Mouse (Mus musculus) gastrocnemius, adult 2 months (tissue): Measurements from ENCODE around the gene 4933414I15Rik. TPM values are rescaled to one million over a fixed set of nuclear protein-coding genes. Genes with fewer than 3 reads are reported as not detected.
A peak's percentile ranks its signal among the peaks of the same experiment; 100 is the strongest.

Experiments used
- DNase-seq: peaks from one replicate; pipeline ENCODE4 v3.0.0; 2022
- H3K27ac ChIP-seq: fragments of 200-600 bp; 2 replicates; pipeline ENCODE4 v1.8.1; 2022; ENCODE audit warnings: mild to moderate bottlenecking
- H3K4me3 ChIP-seq: fragments of 200-600 bp; 2 replicates; pipeline ENCODE4 v1.8.1; 2022; ENCODE audit warnings: mild to moderate bottlenecking, moderate library complexity
- CTCF ChIP-seq: fragments of 200-600 bp; IDR thresholded peaks from 2 replicates; pipeline ENCODE4 v1.8.1; 2022; ENCODE audit warnings: antibody characterized with exemption, mild to moderate bottlenecking, moderate library complexity
- intact Hi-C: fragments of 180-260 bp; cut with DNase I; formaldehyde crosslinking; loops from one replicate; pipeline ENCODE4 v1.15.1; 2025
- long read RNA-seq, 2 experiments: library from polyadenylated mRNA; stranded (forward); transcript quantifications; one replicate each; pipeline ENCODE4 v2.0.0; 2021
- total RNA-seq, 2 experiments: library from RNA; stranded (reverse); gene quantifications; 2 replicates each; pipeline ENCODE4 v1.2.3; 2021

4933414I15Rik gene
- total RNA-seq, result not detected
- long read RNA-seq, experiment 1, result 0 reads
- long read RNA-seq, experiment 2, result 0 reads

DNA sequence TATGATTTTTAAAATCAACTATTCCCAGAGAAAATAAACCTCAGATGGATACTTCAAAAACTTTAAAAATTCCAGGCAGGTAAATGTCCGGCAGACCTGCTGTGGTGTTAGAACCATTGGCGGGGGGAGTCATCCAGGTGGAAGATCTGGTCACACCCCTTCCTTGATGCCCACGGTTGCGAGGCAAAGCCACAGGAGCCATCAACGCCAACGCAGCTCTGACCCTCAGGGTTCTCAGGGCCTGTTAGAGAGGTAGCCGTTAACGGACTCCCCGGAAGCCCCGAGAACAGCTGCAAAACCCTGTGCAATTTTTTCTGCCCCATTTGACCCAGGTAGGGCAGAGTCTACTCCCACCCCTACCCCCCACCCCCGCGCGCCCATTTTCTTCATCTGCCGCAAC lies at the start of gene 4933414I15Rik:
TSS of gene 4933414I15Rik (minus strand) at position 260 of the 400 bp plus-strand sequence.
- H3K4me3 ChIP-seq, result no peak within 1 kb of the TSS
- no peak within 1 kb of the TSS for H3K27ac ChIP-seq
- TF ChIP-seq CTCF, result no peak
- intact Hi-C loops, result loop anchor here (5.0 kb wide), 1 partner anchor 589 kb away; no protein-coding TSS in a partner anchor
- no peak for DNase-seq

DNA sequence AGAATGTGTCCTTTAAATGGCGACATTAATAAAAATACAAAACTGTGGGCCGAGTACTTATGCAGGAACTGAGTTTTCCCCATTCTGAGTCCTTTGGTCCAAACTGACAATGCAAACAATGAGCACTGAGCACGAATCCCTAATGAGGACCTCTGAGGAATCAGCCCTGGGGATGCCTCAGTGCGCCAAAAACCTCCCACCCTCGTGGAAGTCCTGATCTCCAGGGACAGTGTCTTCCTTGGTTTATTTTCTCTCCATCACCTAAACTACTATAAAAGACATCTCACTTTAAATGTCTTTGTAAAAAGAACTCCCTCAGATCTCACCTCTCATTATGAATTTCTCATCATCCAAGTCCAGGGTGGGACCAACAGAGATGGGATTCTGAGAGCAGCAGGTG lies 38.1 kb upstream of the 4933414I15Rik start, which contains the start of gene Olfr1377:
TSS of gene Olfr1377 (plus strand) at position 301 of the 400 bp plus-strand sequence.
- intact Hi-C loops, result no loop called here
- no peak for DNase-seq
- TF ChIP-seq CTCF, result no peak

GRCm38 (mm10) chr11:50977216-50977615 lies 33.7 kb upstream of the 4933414I15Rik start:
- no peak for DNase-seq
- intact Hi-C loops, result no loop called here
- TF ChIP-seq CTCF, result no peak
- H3K27ac ChIP-seq, result no peak overlapping the region
- H3K4me3 ChIP-seq, result no peak overlapping the region

More for the DNA sequence above, 38.1 kb upstream of the 4933414I15Rik start, which contains the start of gene Olfr1377:
- Histone ChIP-seq H3K27ac (no peak within 1 kb of the TSS), H3K4me3 (no peak within 1 kb of the TSS)

DNA sequence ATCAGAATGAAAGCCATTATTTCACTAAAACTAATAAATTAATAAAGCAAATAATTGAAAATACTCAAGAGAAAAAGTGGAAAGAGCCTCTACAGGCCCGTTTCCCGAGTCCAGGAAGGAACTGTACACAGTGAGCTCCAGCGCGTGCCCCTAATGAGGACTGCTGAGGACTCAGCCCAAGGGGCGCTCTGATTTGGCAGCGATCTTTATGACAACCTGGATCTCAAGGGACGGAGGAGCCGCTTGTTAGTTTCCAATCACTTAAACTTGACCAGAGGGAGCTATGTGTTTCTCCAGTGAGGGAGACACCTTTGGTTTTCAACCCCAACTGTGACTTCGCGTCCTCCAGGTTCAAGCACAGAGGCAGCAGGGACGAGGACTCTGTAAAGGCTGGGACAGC lies 22.7 kb upstream of the 4933414I15Rik start, which contains the start of gene Olfr1378:
TSS of gene Olfr1378 (plus strand) at position 301 of the 400 bp plus-strand sequence.
- no peak for DNase-seq
- intact Hi-C loops, result no loop called here
- TF ChIP-seq CTCF, result no peak
- Histone ChIP-seq H3K27ac (no peak within 1 kb of the TSS), H3K4me3 (no peak within 1 kb of the TSS)

- intact Hi-C loops, result no loop called here
- H3K4me3 ChIP-seq, result no peak overlapping the region
- no peak overlapping the region for H3K27ac ChIP-seq
- TF ChIP-seq CTCF, result no peak
- no peak for DNase-seq
These were observed 21.3 kb upstream of the 4933414I15Rik start for GRCm38 (mm10) chr11:50964886-50965285.

DNA sequence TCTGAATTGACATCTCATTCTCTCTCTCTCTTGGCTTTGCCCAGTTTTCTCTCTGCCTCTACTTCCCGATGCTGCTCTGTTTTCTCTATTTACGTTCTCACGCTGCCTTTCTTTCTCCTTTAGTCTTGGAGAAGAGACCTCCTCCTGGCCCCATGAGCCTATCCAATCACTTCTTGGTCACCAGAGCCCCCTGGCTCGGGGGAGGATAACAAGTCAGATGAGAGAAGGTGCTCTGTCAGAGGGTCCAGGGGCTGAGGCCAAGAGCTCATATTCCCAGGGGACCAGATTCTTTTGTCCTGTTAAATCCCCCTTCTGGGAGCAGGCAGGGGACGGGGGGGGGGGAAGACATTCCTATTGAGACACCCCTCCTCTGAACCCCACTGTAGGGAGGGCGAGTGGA lies 10.1 kb upstream of the 4933414I15Rik start, which contains the start of gene Prop1:
TSS of gene Prop1 (minus strand) at position 101 of the 400 bp plus-strand sequence.
- H3K27ac ChIP-seq, result no peak within 1 kb of the TSS
- intact Hi-C loops, result no loop called here
- no peak within 1 kb of the TSS for H3K4me3 ChIP-seq
- no peak for TF ChIP-seq CTCF
- no peak for DNase-seq

- no peak for DNase-seq
- no peak for TF ChIP-seq CTCF
- no peak overlapping the region for H3K27ac ChIP-seq
- H3K4me3 ChIP-seq, result no peak overlapping the region
- intact Hi-C loops, result no loop called here
These were observed 8.7 kb upstream of the 4933414I15Rik start for GRCm38 (mm10) chr11:50952290-50952689.

DNA sequence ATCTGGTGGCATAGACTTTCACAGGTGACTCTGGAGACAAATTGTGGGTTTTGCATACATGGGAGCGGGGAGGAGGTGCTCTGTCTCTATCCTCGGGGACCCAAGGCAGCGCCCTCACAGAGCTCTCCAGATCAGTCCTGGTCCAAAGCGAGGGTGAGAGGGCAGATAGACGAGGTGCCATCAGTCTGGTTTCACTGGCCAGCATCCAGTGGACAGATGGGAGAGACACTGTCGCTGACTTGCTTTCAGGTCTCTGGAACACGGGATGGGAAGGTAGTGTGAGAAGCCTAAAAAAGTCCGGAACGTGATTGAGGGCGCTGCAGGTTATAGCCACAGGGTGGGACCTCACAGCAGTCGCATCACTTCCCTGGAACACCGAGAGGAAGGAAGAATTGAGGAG lies 1.2 kb downstream of the 4933414I15Rik start:
- no peak for TF ChIP-seq CTCF
- no peak overlapping the region for H3K4me3 ChIP-seq
- intact Hi-C loops, result loop anchor here (5.0 kb wide), 1 partner anchor 590 kb away; no protein-coding TSS in a partner anchor
- no peak overlapping the region for H3K27ac ChIP-seq
- DNase-seq, result no peak

DNA sequence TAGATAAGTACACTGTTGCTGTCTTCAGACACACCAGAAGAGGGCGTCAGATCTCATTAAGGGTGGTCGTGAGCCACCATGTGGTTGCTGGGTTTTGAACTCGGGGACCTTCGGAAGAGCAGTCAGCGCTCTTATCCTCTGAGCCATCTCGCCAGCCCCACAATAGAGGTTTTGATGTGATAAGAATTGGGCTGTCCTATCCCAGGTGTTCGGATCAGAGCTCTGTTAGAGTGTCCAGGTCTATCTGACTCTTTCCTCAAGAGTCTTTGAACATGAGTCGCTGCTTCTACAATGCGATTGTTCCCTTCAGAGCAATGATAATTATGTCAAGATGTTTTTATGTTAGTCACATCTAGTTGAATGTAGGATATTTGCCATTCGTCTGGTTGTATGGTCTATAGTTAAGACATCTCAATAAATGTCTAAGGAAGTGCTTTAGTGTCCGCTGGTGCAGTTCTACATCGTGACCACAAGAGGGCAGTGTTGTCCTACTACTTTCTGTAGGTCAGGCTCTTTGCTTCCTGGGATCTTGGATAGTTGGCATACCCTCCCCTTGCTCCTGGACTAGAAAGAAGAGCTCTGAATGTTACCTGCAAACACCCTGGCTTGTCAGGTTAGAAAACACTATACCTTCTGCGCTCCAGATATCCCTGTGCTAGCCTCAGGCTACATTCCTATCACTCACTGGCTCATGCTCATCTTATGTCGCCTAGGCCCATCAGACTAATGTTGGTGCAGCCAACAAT lies 3.8 kb downstream of the 4933414I15Rik start:
- Histone ChIP-seq H3K4me3 (no peak overlapping the region), H3K27ac (no peak overlapping the region)
- TF ChIP-seq CTCF, result peak; percentile 80
- DNase-seq, result no peak
- intact Hi-C loops, result loop anchor here (1.0 to 5.0 kb wide), 2 partner anchors 94 to 593 kb away; no protein-coding TSS in a partner anchor

DNA sequence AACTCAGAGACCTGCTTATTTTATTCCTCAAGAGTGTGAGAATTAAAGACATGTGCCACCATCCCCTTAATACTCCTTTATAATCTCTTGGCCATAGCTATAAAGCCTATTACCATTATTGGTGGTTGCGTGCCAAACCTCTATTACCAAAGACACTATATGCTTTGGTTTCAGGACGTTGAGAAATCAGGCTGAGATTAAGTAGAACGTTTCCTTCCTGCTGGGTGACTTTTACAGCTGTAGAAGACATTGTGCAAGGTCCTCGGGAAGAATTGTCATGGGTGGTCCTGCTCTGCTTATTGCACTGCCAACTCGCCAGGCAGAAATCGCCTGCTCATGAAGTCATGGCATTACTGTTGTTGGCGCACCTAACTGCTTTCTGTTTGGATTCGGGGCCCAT lies 5.1 kb downstream of the 4933414I15Rik start:
- intact Hi-C loops, result no loop called here
- no peak for DNase-seq
- Histone ChIP-seq H3K4me3 (no peak overlapping the region), H3K27ac (no peak overlapping the region)
- no peak for TF ChIP-seq CTCF

DNA sequence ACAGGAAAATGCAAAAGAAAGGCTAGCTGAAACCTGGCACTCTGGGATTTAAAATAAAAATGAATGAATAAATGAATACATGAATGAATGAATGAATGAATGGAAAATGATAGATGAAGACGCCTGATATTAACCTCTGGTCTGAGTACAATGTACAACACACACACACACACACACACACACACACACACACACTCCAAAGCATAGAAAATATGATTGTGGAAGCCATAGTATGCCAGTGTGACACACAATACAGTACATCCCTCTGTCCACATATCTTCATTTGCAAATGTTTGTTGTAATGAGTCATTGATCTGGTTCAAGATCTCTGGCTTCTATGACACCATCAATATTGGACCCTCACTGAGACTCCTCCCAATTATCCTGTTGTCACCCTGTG lies 11.5 kb downstream of the 4933414I15Rik start:
- H3K4me3 ChIP-seq, result peak overlapping the region; percentile 89

DNA sequence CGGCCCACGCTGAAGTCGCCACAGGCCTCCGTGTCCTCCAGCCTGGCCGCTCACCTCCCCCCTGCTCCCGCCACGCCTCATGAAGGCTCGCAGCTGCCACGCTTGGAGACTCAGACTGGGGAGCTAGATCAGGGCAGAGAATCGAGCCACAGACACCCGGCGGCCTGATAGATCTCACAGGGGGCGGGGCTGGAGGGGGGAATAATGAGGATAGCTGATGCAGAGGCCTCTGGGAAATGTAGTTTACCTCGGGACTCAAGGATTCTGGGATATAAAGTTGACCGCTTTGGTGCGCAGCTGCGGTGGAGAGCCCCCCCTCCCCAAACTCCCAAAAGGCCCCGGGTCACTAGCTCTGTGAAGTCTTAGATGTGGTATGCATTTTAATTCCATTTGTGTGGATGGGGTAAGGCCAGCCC lies 12.1 kb downstream of the 4933414I15Rik start, which contains the start of gene Zfp354b:
TSS of gene Zfp354b (minus strand) at position 183 of the 416 bp plus-strand sequence.
- peak; percentile 88 for DNase-seq
- intact Hi-C loops, result loop anchor here (1.0 to 5.0 kb wide), 2 partner anchors 104 to 128 kb away; partner anchors contain the start of genes Zfp354a and Zfp354c
- Histone ChIP-seq H3K27ac (peak within 1 kb of the TSS; percentile 86), H3K4me3 (peak within 1 kb of the TSS; percentile 89)
- TF ChIP-seq CTCF, result no peak

More for the DNA sequence above, 11.5 kb downstream of the 4933414I15Rik start:
- no peak for DNase-seq
- no peak for TF ChIP-seq CTCF
- intact Hi-C loops, result loop anchor here (5.0 kb wide), 1 partner anchor 105 kb away; the partner anchor contains the start of gene Zfp354c
- H3K27ac ChIP-seq, result no peak overlapping the region; the same call in 1 of the 2 replicates

DNA sequence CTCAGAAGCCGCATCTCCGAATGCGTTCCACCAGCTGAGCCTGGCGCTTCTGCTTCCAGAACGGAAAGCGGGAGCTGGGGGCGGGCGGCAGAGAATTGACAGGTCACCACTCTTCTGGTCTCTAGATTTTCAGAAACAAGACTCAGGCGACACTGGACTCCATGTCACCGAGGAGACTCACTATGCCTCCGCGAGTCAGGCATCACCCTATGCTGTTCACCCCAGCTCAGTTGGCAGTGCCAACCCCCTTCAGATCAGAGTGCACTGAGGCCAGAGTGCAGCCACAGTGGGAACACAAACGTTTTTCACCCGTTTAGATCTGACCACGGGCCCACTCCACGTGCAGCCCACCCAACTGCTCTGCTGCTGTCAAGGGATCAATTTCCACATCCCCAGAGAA lies 12.5 kb downstream of the 4933414I15Rik start:
- DNase-seq, result no peak
- Histone ChIP-seq H3K4me3 (peak overlapping the region; percentile 89), H3K27ac (peak overlapping the region; percentile 86)
- intact Hi-C loops, result loop anchor here (1.0 to 5.0 kb wide), 2 partner anchors 104 to 128 kb away; partner anchors contain the start of genes Zfp354a and Zfp354c
- no peak for TF ChIP-seq CTCF
